Mouse (Mus musculus): Measurements from ENCODE around the gene Plcl2. TPM values are rescaled to one million over a fixed set of nuclear protein-coding genes. Genes with fewer than 3 reads are reported as not detected.

Gene Plcl2
- polyA plus RNA-seq, 1 experiment from 2014 or later, result 3.7 TPM

DNA sequence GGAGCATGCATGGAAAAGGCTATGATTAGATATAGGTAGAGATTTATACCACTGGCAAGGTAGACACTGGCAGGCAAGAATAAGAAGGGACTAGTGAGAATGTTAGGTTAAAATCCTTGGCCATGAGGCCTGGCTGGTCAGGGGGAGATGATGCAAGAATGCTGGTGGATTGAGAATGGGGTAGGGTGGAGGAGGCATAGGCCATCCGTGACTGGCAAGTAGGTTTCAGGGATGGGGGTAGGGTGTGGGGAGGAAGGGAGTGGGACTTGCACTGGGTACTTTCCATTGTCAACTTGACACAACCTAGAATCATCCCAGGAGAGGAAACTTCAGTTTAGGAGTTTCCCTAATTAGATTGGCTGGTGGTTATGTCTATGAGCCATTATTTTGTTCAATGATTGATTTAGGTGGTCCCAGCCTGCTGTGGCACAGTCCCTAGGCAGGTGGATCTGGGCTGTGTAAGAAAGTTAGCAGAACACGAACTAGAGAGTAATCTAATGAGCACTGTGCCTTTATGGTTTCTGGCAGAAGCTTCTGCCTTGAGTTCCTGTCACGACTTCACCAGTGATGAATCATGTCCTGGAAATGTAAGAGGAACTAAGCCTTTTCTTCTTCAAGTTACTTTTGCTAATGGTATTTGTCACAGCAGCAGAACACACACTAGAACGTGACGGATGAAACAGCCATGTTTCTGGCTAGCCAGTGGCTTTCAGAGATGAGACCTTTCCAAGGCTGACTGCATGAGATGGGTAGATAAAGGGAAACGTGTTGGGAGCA, 4.9 kb upstream of the Plcl2 start:
- 74% methylated on average over 6 of the region's 6 CpGs for WGBS
- no peaks in the 10 kb centered on the region for H3K36me3 ChIP-seq
- H3K9ac ChIP-seq, result no peak overlapping the region
- H3K4me2 ChIP-seq (replicated peaks), result no peak overlapping the region
- peaks cover 16% of the 10 kb centered on the region for H3K4me1 ChIP-seq
- H3K4me3 ChIP-seq, result no peak overlapping the region
- ATAC-seq (ENCODE audit: low FRiP score, low read depth), result no peak
- peaks cover 9% of the 10 kb centered on the region for H3K27me3 ChIP-seq
- no peaks in the 10 kb centered on the region for H3K9me3 ChIP-seq
- H3K27ac ChIP-seq, result no peak overlapping the region

DNA sequence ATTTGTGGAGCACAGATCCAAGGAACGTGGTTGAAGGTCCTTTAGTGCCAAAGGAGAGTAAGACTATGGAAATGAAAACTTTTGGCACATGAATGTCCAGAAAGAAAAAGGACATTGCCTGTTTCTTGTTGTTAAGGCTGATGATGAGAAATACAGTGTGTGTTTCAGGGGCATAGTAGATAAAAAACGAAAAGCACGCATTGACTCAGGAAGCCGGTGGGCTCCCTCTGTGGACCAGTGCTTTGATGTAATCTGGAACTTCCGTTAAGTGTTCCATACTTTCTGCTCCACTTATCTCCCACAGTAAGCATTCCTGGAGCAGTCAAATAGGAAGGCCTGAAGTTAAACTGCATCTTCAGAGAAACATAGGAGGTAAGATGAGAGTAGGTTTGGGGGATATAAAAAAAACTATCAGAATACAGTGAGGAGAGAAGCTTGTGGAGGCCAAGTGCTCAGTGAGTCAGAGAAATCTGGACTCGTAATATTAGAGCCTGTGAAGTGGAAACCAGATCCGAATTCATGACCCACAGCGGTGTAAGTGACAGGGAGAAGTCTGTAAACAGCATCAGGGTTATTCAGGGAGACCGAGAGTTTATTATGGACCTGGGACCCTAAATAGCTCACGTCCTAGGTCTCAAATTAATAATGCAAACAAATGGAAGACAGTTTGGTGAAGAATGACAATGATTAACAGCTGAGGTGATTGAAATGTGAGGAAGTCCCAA, 3.1 kb upstream of the Plcl2 start:
- Histone ChIP-seq H3K4me1 (peaks cover 23% of the 10 kb centered on the region), H3K4me3 (no peak overlapping the region), H3K9me3 (no peaks in the 10 kb centered on the region), H3K27me3 (peaks cover 9% of the 10 kb centered on the region), H3K9ac (no peak overlapping the region), H3K36me3 (no peaks in the 10 kb centered on the region), H3K4me2 (replicated peaks) (no peak overlapping the region), H3K27ac (no peak overlapping the region)
- ATAC-seq (ENCODE audit: low FRiP score, low read depth), result no peak
- WGBS, result 57% methylated on average over 10 of the region's 10 CpGs

- 65% methylated on average over 13 of the region's 13 CpGs for WGBS
- peaks cover 23% of the 10 kb centered on the region for H3K4me1 ChIP-seq
- no peak for ATAC-seq (ENCODE audit: low FRiP score, low read depth)
Observed at GRCm38 (mm10) chr17:50506861-50507321, 2.3 kb upstream of the Plcl2 start.

DNA sequence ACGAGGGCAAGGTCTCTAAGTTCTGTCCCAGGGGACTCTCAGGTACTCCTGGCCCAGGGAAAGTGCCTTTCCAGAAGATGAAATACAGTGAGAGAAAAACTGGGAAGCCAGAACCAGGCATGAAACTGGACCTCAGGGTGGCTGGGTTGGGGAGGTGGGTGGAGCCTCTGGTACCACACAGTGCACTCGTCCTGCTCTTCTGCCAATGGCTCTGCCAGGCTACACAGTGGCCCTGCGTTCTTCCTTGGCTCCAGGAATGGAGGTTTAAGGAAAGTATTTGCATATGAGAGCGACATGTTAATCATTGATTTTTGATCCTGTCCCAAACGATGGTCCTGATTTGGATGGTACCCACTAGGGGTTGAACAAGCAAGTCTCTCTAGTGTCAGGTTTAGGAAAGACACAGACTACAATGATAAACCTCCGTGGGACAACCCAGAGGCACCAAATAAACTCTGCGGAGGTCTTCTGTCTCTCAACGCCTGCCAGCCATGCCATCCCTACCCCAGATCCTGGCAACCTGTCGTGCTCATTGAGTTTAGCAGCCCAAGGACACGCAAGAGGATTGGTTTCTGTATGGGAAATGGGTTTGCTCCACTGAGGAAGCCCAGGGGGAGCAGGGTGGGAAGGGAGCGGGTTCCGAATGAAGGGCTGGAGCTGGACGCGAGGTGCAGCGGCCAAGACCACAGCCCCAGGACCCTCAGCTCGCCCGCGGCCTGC, 988 bp upstream of the Plcl2 start:
- no peaks in the 10 kb centered on the region for H3K9me3 ChIP-seq
- no peak overlapping the region for H3K27ac ChIP-seq

More at GRCm38 (mm10) chr17:50506861-50507321, 2.3 kb upstream of the Plcl2 start:
- Histone ChIP-seq H3K27ac (no peak overlapping the region), H3K4me2 (replicated peaks) (no peak overlapping the region), H3K4me3 (no peak overlapping the region), H3K36me3 (no peaks in the 10 kb centered on the region), H3K9me3 (no peaks in the 10 kb centered on the region), H3K27me3 (peaks cover 9% of the 10 kb centered on the region), H3K9ac (no peak overlapping the region)

DNA sequence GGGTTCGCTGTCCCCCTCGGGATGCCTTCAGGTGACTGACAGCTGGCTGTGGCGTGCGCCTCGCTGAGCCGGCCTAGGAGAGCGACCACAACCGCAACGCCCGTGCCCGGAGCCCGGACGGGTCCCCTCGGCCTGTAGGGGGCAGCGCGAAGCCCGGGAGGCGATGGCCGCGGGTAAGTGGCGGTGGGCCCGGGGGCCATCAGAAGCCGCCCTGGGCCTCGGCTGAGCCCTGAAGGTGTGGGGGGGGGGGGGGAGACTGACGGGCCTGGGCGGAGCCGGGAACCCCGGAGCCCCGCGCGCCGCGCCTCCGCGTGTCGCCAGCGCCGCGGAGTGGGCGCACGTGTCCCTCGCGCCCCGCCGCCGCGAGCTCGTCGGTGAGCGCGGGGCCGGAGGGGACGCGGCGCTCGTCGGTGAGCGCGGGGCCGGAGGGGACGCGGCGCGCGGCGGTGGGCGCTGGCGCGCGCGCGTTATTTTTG, 390 bp upstream of the Plcl2 start:
- peak overlapping the region; percentile 78 for H3K4me2 ChIP-seq (replicated peaks)
- no peaks in the 10 kb centered on the region for H3K9me3 ChIP-seq
- H3K27ac ChIP-seq, result peak overlapping the region; percentile 48
- H3K9ac ChIP-seq, result peak overlapping the region; percentile 87
- peak overlapping the region; percentile 84 for H3K4me3 ChIP-seq
- peaks cover 9% of the 10 kb centered on the region for H3K27me3 ChIP-seq
- peaks cover 23% of the 10 kb centered on the region for H3K4me1 ChIP-seq
- H3K36me3 ChIP-seq, result no peaks in the 10 kb centered on the region
- WGBS, result under 1% methylated on average over 29 of the region's 72 CpGs
- peak; percentile 69 for ATAC-seq (ENCODE audit: low FRiP score, low read depth)

More for the DNA sequence above, 988 bp upstream of the Plcl2 start:
- H3K4me2 ChIP-seq (replicated peaks), result peak overlapping the region; percentile 78
- peak overlapping the region; percentile 84 for H3K4me3 ChIP-seq
- ATAC-seq (ENCODE audit: low FRiP score, low read depth), result 0 out of 2 replicates have a peak, but pooled peaks have one; percentile 3
- peak overlapping the region; percentile 87 for H3K9ac ChIP-seq
- H3K36me3 ChIP-seq, result no peaks in the 10 kb centered on the region
- H3K27me3 ChIP-seq, result peaks cover 9% of the 10 kb centered on the region
- H3K4me1 ChIP-seq, result peaks cover 23% of the 10 kb centered on the region
- 14% methylated on average over 18 of the region's 18 CpGs for WGBS

GRCm38 (mm10) chr17:50510279-50510678, 1.1 kb downstream of the Plcl2 start:
- H3K4me2 ChIP-seq (replicated peaks), result peak overlapping the region; percentile 78
- no peaks in the 10 kb centered on the region for H3K36me3 ChIP-seq
- 41% methylated on average over 2 of the region's 2 CpGs for WGBS
- peak overlapping the region; percentile 84 for H3K4me3 ChIP-seq
- ATAC-seq (ENCODE audit: low FRiP score, low read depth), result no peak
- H3K27me3 ChIP-seq, result peaks cover 9% of the 10 kb centered on the region
- H3K9ac ChIP-seq, result peak overlapping the region; percentile 87
- peaks cover 23% of the 10 kb centered on the region for H3K4me1 ChIP-seq
- no peaks in the 10 kb centered on the region for H3K9me3 ChIP-seq
- H3K27ac ChIP-seq, result no peak overlapping the region

- ATAC-seq (ENCODE audit: low FRiP score, low read depth), result no peak
- Histone ChIP-seq H3K4me2 (replicated peaks) (peak overlapping the region; percentile 78), H3K27me3 (peaks cover 9% of the 10 kb centered on the region), H3K9me3 (no peaks in the 10 kb centered on the region), H3K36me3 (no peaks in the 10 kb centered on the region), H3K4me1 (peaks cover 23% of the 10 kb centered on the region), H3K27ac (no peak overlapping the region), H3K4me3 (peak overlapping the region; percentile 84), H3K9ac (no peak overlapping the region)
- WGBS, result 92% methylated on average over 1 of the region's 1 CpGs
Observed at GRCm38 (mm10) chr17:50510741-50511140, 1.5 kb downstream of the Plcl2 start.

GRCm38 (mm10) chr17:50512222-50512621, 3.0 kb downstream of the Plcl2 start:
- WGBS, result 85% methylated on average over 5 of the region's 5 CpGs
- Histone ChIP-seq H3K27ac (no peak overlapping the region), H3K9me3 (no peaks in the 10 kb centered on the region), H3K4me1 (peaks cover 18% of the 10 kb centered on the region), H3K4me3 (no peak overlapping the region), H3K36me3 (no peaks in the 10 kb centered on the region), H3K27me3 (peaks cover 9% of the 10 kb centered on the region), H3K4me2 (replicated peaks) (no peak overlapping the region), H3K9ac (no peak overlapping the region)
- ATAC-seq (ENCODE audit: low FRiP score, low read depth), result no peak

- Histone ChIP-seq H3K4me3 (no peak overlapping the region), H3K9me3 (no peaks in the 10 kb centered on the region), H3K36me3 (no peaks in the 10 kb centered on the region), H3K4me2 (replicated peaks) (no peak overlapping the region), H3K4me1 (peaks cover 18% of the 10 kb centered on the region), H3K27me3 (peaks cover 7% of the 10 kb centered on the region), H3K9ac (no peak overlapping the region), H3K27ac (no peak overlapping the region)
- ATAC-seq (ENCODE audit: low FRiP score, low read depth), result no peak
- WGBS, result 85% methylated on average over 7 of the region's 7 CpGs
Observed at GRCm38 (mm10) chr17:50512841-50513240, 3.6 kb downstream of the Plcl2 start.

- H3K4me1 ChIP-seq, result peaks cover 13% of the 10 kb centered on the region
- H3K27ac ChIP-seq, result no peak overlapping the region
- peaks cover 2% of the 10 kb centered on the region for H3K27me3 ChIP-seq
- 95% methylated on average over 7 of the region's 7 CpGs for WGBS
- no peak for ATAC-seq (ENCODE audit: low FRiP score, low read depth)
- no peaks in the 10 kb centered on the region for H3K9me3 ChIP-seq
- no peaks in the 10 kb centered on the region for H3K36me3 ChIP-seq
- H3K4me2 ChIP-seq (replicated peaks), result no peak overlapping the region
- H3K9ac ChIP-seq, result no peak overlapping the region
- no peak overlapping the region for H3K4me3 ChIP-seq
Observed at GRCm38 (mm10) chr17:50513376-50513775, 4.2 kb downstream of the Plcl2 start.

- Histone ChIP-seq H3K36me3 (no peaks in the 10 kb centered on the region), H3K9me3 (no peaks in the 10 kb centered on the region), H3K4me2 (replicated peaks) (no peak overlapping the region), H3K4me1 (peaks cover 11% of the 10 kb centered on the region), H3K27ac (no peak overlapping the region), H3K27me3 (no peaks in the 10 kb centered on the region), H3K9ac (no peak overlapping the region), H3K4me3 (no peak overlapping the region)
- WGBS, result 80% methylated on average over 7 of the region's 7 CpGs
- no peak for ATAC-seq (ENCODE audit: low FRiP score, low read depth)
Observed at GRCm38 (mm10) chr17:50514012-50514411, 4.8 kb downstream of the Plcl2 start.

DNA sequence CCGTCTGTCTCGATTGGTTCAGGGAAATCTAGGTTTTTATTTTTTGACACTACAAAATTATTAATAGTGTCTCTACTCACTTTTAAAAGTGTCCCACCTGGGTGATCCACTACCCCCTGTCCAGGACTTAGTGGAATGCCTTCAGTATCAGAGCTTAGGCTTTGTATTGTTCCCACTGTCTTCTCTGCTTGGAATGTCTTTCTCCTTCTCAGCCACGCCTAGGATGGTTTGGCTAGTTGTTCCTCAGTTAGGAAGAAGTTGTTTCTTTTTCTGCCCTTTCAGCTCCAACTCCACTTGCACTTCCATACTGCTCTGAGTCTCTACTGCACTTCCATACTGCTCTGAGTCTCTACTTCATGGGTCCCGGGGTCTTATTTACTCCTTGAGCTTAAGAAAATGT, 6.7 kb downstream of the Plcl2 start:
- no peak overlapping the region for H3K4me3 ChIP-seq
- H3K27me3 ChIP-seq, result no peaks in the 10 kb centered on the region
- no peak for ATAC-seq (ENCODE audit: low FRiP score, low read depth)
- H3K27ac ChIP-seq, result no peak overlapping the region
- 79% methylated on average over 4 of the region's 4 CpGs for WGBS
- H3K36me3 ChIP-seq, result no peaks in the 10 kb centered on the region
- no peak overlapping the region for H3K4me2 ChIP-seq (replicated peaks)
- peaks cover 1% of the 10 kb centered on the region; the same call in 1 of the 2 replicates for H3K4me1 ChIP-seq
- H3K9me3 ChIP-seq, result no peaks in the 10 kb centered on the region
- no peak overlapping the region for H3K9ac ChIP-seq

Measured in limb, embryonic 13.5 days (tissue).